10 mouse cellular contexts compared by ENCODE assay signal in the genomic region with DNA sequence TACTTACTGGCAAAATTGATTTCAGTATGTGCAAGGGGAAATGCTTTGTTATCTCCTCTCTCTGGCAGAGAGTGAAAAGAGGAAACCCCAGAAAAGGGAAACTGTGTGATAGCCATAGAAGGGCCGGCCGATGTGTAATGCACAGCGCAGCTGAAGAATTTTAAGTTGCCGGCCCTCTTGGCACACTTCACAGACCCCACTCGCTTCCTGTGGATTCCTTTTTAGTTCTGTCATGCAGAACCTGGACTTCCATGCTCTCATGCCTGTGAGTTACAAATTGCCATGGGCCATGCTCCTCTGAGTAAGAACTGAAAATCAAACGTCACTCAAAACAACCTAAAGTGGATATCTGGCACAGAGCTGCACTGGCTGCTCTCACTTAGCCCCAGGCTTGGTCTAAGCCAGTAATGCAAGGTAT. TPM values are rescaled to one million over a fixed set of nuclear protein-coding genes. Genes with fewer than 3 reads are reported as not detected.
DNase-seq lines count a peak whose midpoint lies in the region; ATAC-seq and TF ChIP-seq lines count a peak whose summit lies in the region.
"Had no signal": no experiment of that assay in that cellular context is flagged by ENCODE, and none has a peak within 500 bp of the region (broad histone marks: within the 10 kb centered on the region; RNA-seq: fewer than 3 reads in every experiment).

No protein-coding gene starts in this region.

- no peaks in the 10 kb centered on the region for H3K27me3 ChIP-seq in limb, embryonic 14.5 days (ENCODE audit: control insufficient read depth, insufficient read depth, low read length)
- H3K27me3 ChIP-seq in limb, embryonic 10.5 days (ENCODE audit: low read depth, poor library complexity, severe bottlenecking), result no peaks in the 10 kb centered on the region; the same call in 1 of the 2 replicates
- no peaks in the 10 kb centered on the region for H3K27me3 ChIP-seq in hindbrain, embryonic 12.5 days
- H3K27me3 ChIP-seq in forebrain, postnatal 0 days (ENCODE audit: insufficient read depth, low read length), result no peaks in the 10 kb centered on the region
- H3K27me3 ChIP-seq: midbrain, embryonic 13.5 days had no signal

- peaks cover 6% of the 10 kb centered on the region; the same call in 1 of the 2 replicates for H3K4me1 ChIP-seq in limb, embryonic 14.5 days (ENCODE audit: control insufficient read depth, insufficient read depth, low read length)
- peaks cover 8% of the 10 kb centered on the region; the same call in 1 of the 2 replicates for H3K4me1 ChIP-seq in limb, embryonic 10.5 days
- H3K4me1 ChIP-seq in hindbrain, embryonic 12.5 days, result no peaks in the 10 kb centered on the region
- H3K4me1 ChIP-seq in forebrain, postnatal 0 days (ENCODE audit: insufficient read depth), result no peaks in the 10 kb centered on the region
- H3K4me1 ChIP-seq: midbrain, embryonic 13.5 days had no signal

- 68% methylated on average over 6 of the region's 6 CpGs for WGBS in limb, embryonic 14.5 days
- WGBS in limb, embryonic 10.5 days, result 89% methylated on average over 6 of the region's 6 CpGs
- WGBS in hindbrain, embryonic 12.5 days, result 63% methylated on average over 6 of the region's 6 CpGs
- WGBS in forebrain, postnatal 0 days, result 49% methylated on average over 6 of the region's 6 CpGs

- H3K4me2 ChIP-seq in limb, embryonic 14.5 days (replicated peaks; ENCODE audit: low read depth, low read length, severe bottlenecking), result no peak overlapping the region
- H3K4me2 ChIP-seq in hindbrain, embryonic 12.5 days (replicated peaks), result no peak overlapping the region
- H3K4me2 ChIP-seq in forebrain, postnatal 0 days (ENCODE audit: low read depth), result no peak overlapping the region
- H3K4me2 ChIP-seq: midbrain, embryonic 13.5 days had no signal

- no peaks in the 10 kb centered on the region for H3K9me3 ChIP-seq in limb, embryonic 14.5 days (ENCODE audit: control insufficient read depth, low read length)
- H3K9me3 ChIP-seq in limb, embryonic 10.5 days (replicated peaks), result no peaks in the 10 kb centered on the region
- H3K9me3 ChIP-seq in hindbrain, embryonic 12.5 days (replicated peaks), result no peaks in the 10 kb centered on the region
- H3K9me3 ChIP-seq in forebrain, postnatal 0 days (ENCODE audit: low read length), result no peaks in the 10 kb centered on the region
- H3K9me3 ChIP-seq: G1E; midbrain, embryonic 13.5 days had no signal

- no peak overlapping the region for H3K9ac ChIP-seq in limb, embryonic 14.5 days (ENCODE audit: low read depth, low read length, severe bottlenecking)
- H3K9ac ChIP-seq in hindbrain, embryonic 12.5 days, result no peak overlapping the region
- H3K9ac ChIP-seq in forebrain, postnatal 0 days, result no peak overlapping the region
- H3K9ac ChIP-seq: midbrain, embryonic 13.5 days had no signal

- TF ChIP-seq POLR2A in limb, embryonic 14.5 days (IDR thresholded peaks at IDR 0.05; ENCODE audit: borderline replicate concordance, extremely low read depth, insufficient read depth, insufficient read length), result no peak

- no peak; the same call in 1 of the 2 replicates for ATAC-seq in limb, embryonic 14.5 days (ENCODE audit: low FRiP score, low read depth)
- ATAC-seq in hindbrain, embryonic 12.5 days (ENCODE audit: low FRiP score), result no peak
- ATAC-seq in forebrain, postnatal 0 days, result no peak
- ATAC-seq: midbrain, embryonic 13.5 days had no signal

- TF ChIP-seq CTCF in forebrain, postnatal 0 days (IDR thresholded peaks at IDR 0.05; ENCODE audit: low read depth), result no peak

- no peak overlapping the region for H3K27ac ChIP-seq in limb, embryonic 14.5 days (replicated peaks; ENCODE audit: low read depth, low read length)
- no peak overlapping the region for H3K27ac ChIP-seq in limb, embryonic 10.5 days
- no peak overlapping the region for H3K27ac ChIP-seq in hindbrain, embryonic 12.5 days
- no peak overlapping the region for H3K27ac ChIP-seq in forebrain, postnatal 0 days (ENCODE audit: low read depth, low read length)
- H3K27ac ChIP-seq: midbrain, embryonic 13.5 days had no signal

- peak; percentile 49 for DNase-seq in limb, embryonic 14.5 days (ENCODE audit: low spot score)
- no peak for DNase-seq in limb, embryonic 10.5 days (ENCODE audit: low spot score)
- DNase-seq in gonadal fat pad, adult 2 months (ENCODE audit: low read depth), result peak; percentile 5
- DNase-seq in kidney, adult 8-10 months, result peak; percentile 1 to 3
- DNase-seq in lung, postnatal 4 days, result peak; percentile 25 to 43
- no peak for DNase-seq in forebrain, postnatal 0 days
- DNase-seq in cerebellum, adult 9-11 months, result no peak

- no peak overlapping the region for H3K4me3 ChIP-seq in limb, embryonic 14.5 days (replicated peaks; ENCODE audit: low read length)
- H3K4me3 ChIP-seq in limb, embryonic 10.5 days, result no peak overlapping the region
- no peak overlapping the region for H3K4me3 ChIP-seq in hindbrain, embryonic 12.5 days
- no peak overlapping the region for H3K4me3 ChIP-seq in forebrain, postnatal 0 days (ENCODE audit: low read depth, low read length)
- H3K4me3 ChIP-seq: midbrain, embryonic 13.5 days had no signal

- no peaks in the 10 kb centered on the region for H3K36me3 ChIP-seq in limb, embryonic 14.5 days (ENCODE audit: control insufficient read depth, insufficient read depth, low read length)
- H3K36me3 ChIP-seq in limb, embryonic 10.5 days, result no peaks in the 10 kb centered on the region
- H3K36me3 ChIP-seq in hindbrain, embryonic 12.5 days, result no peaks in the 10 kb centered on the region
- no peaks in the 10 kb centered on the region for H3K36me3 ChIP-seq in forebrain, postnatal 0 days (ENCODE audit: insufficient read depth)
- H3K36me3 ChIP-seq: G1E; midbrain, embryonic 13.5 days had no signal

RNA-seq across cellular contexts. Expression of gene Emcn, which starts 47.7 kb away (rescaled TPM):
- 37.2 and 41.1 TPM in 2 replicates for polyA plus RNA-seq in limb, embryonic 14.5 days (2012; rRNA removed)
- polyA plus RNA-seq in limb, embryonic 14.5 days (2014; fragmentation: Nextera tagmentation; extraction: Ambion mirVana), result 35.8 and 41.7 TPM in 2 replicates
- polyA plus RNA-seq in limb, embryonic 10.5 days (2016; fragmentation: Nextera tagmentation; extraction: Ambion mirVana), result 26.4 and 29.6 TPM in 2 replicates
- 25.9 and 34.3 TPM in 2 replicates for polyA plus RNA-seq in gonadal fat pad, adult 2 months (2012; rRNA removed)
- polyA plus RNA-seq in hindbrain, embryonic 12.5 days (2016; fragmentation: Nextera tagmentation; extraction: Ambion mirVana), result 23.0 and 23.6 TPM in 2 replicates
- total RNA-seq in forebrain, postnatal 0 days (2014; rRNA removed), result 6.2 and 9.4 TPM in 2 replicates
- 7.2 and 9.1 TPM in 2 replicates for polyA plus RNA-seq in forebrain, postnatal 0 days (2015; fragmentation: Nextera tagmentation; extraction: Ambion mirVana)
- polyA plus RNA-seq: G1E had no signal

Comparison
In these comparisons a context has a peak if more than half of its experiments do, and no peak if none do; other contexts are left out.
1. DNase-seq: peak in limb, embryonic 14.5 days (single experiment), gonadal fat pad, adult 2 months (single experiment), kidney, adult 8-10 months (2 of 2) and lung, postnatal 4 days (2 of 2); none in limb, embryonic 10.5 days (single experiment), forebrain, postnatal 0 days (single experiment) and cerebellum, adult 9-11 months (single experiment).